Comparison of ENCODE assay signal across 7 mouse cellular contexts in the genomic region with DNA sequence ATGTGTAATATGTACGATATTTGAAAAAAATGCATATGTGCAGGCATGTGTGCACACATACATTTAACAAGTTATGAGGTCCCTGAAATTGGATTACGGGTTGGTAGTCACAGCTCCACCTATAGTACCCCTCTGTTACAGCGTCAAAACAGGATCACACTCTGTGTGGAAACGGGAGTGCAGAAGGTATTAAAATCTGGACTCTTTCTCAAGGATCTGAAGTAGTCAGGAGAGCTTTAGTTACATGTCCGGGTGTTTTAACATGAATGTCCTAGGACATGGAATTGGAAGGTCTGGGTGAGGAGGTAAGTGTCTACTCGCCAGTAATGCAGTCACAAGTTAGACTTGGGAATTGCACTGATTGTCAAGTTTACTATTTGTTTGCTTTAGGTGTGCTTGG. TPM values are rescaled to one million over a fixed set of nuclear protein-coding genes. Genes with fewer than 3 reads are reported as not detected.
DNase-seq lines count a peak whose midpoint lies in the region; ATAC-seq and TF ChIP-seq lines count a peak whose summit lies in the region.

No protein-coding gene starts in this region.

- peaks cover 6 to 30% of the 10 kb centered on the region in 2 experiments; a peak in 3 of 4 replicates for H3K4me1 ChIP-seq in CH12.LX (ENCODE audit: control insufficient read depth in 1 of 2, insufficient read depth in 2 of 2)
- peaks cover 23% of the 10 kb centered on the region for H3K4me1 ChIP-seq in heart, embryonic 10.5 days
- H3K4me1 ChIP-seq in kidney, embryonic 14.5 days (ENCODE audit: control insufficient read depth, insufficient read depth, low read length): peaks cover 16% of the 10 kb centered on the region
- peaks cover 19% of the 10 kb centered on the region for H3K4me1 ChIP-seq in lung, embryonic 16.5 days (replicated peaks; ENCODE audit: control insufficient read depth, insufficient read depth, low read length)

- DNase-seq in A20 (ENCODE audit: low read depth, low spot score): peak; percentile 65
- DNase-seq in CH12.LX (ENCODE audit: extremely low read depth): peak; percentile 12
- peak; percentile 34 for DNase-seq in embryo, embryonic 11.5 days (ENCODE audit: low read depth, low spot score)
- DNase-seq in heart, embryonic 10.5 days (ENCODE audit: low spot score): no peak
- DNase-seq in skeletal muscle tissue, adult 2 months (ENCODE audit: low read depth, low spot score): peak; percentile 74

- no peak overlapping the region for H3K4me3 ChIP-seq in CH12.LX (replicated peaks in 1 of 3; ENCODE audit: low read depth in 2 of 3, low read length in 2 of 3, poor library complexity in 1 of 3)
- peak overlapping the region; percentile 85 for H3K4me3 ChIP-seq in heart, embryonic 10.5 days
- peak overlapping the region; percentile 77 for H3K4me3 ChIP-seq in kidney, embryonic 14.5 days (ENCODE audit: low read length)
- H3K4me3 ChIP-seq in lung, embryonic 16.5 days (ENCODE audit: low read length): peak overlapping the region; percentile 55

- dilution Hi-C loops in CH12.LX (cut with MboI; ENCODE audit: extremely low pct_ligation_motif_present, extremely low pct_unique_long_range_greater_than_20kb, low sequenced_read_pairs): no loop called here

- H3K27me3 ChIP-seq in CH12.LX (replicated peaks): no peaks in the 10 kb centered on the region
- no peaks in the 10 kb centered on the region for H3K27me3 ChIP-seq in heart, embryonic 10.5 days (ENCODE audit: insufficient read depth, poor library complexity, severe bottlenecking)
- H3K27me3 ChIP-seq in kidney, embryonic 14.5 days (ENCODE audit: control insufficient read depth, insufficient read depth, low read length): no peaks in the 10 kb centered on the region
- no peaks in the 10 kb centered on the region for H3K27me3 ChIP-seq in lung, embryonic 16.5 days (ENCODE audit: control insufficient read depth, insufficient read depth, low read depth, low read length)

- peaks cover 0 to 6% of the 10 kb centered on the region in 2 experiments for H3K36me3 ChIP-seq in CH12.LX (replicated peaks in 1 of 2; ENCODE audit: control insufficient read depth in 1 of 2, insufficient read depth in 1 of 2, low read length in 1 of 2)
- no peaks in the 10 kb centered on the region for H3K36me3 ChIP-seq in heart, embryonic 10.5 days
- no peaks in the 10 kb centered on the region for H3K36me3 ChIP-seq in kidney, embryonic 14.5 days (ENCODE audit: control insufficient read depth, insufficient read depth, low read length)
- no peaks in the 10 kb centered on the region for H3K36me3 ChIP-seq in lung, embryonic 16.5 days (ENCODE audit: control insufficient read depth, insufficient read depth, low read length)

- H3K9me3 ChIP-seq in CH12.LX (replicated peaks; ENCODE audit: low read length): peaks cover 5% of the 10 kb centered on the region
- no peaks in the 10 kb centered on the region for H3K9me3 ChIP-seq in heart, embryonic 10.5 days
- no peaks in the 10 kb centered on the region for H3K9me3 ChIP-seq in kidney, embryonic 14.5 days (ENCODE audit: control insufficient read depth, low read length)
- no peaks in the 10 kb centered on the region for H3K9me3 ChIP-seq in lung, embryonic 16.5 days (ENCODE audit: control insufficient read depth, low read length)

- 0 out of 2 replicates have a peak overlapping the region, but pooled peaks have one; percentile 48 for H3K4me2 ChIP-seq in CH12.LX (ENCODE audit: insufficient read depth, low read depth, poor library complexity, severe bottlenecking)
- H3K4me2 ChIP-seq in kidney, embryonic 14.5 days (replicated peaks; ENCODE audit: low read depth, low read length): peak overlapping the region; percentile 65
- H3K4me2 ChIP-seq in lung, embryonic 16.5 days (ENCODE audit: low read depth, low read length): peak overlapping the region; percentile 68

- H3K79me2 ChIP-seq in CH12.LX (replicated peaks; ENCODE audit: control insufficient read depth, extremely low read depth, insufficient read depth, poor library complexity, severe bottlenecking): peaks cover 31% of the 10 kb centered on the region

- H3K9ac ChIP-seq in CH12.LX (ENCODE audit: insufficient read depth, low read depth): no peak overlapping the region
- no peak overlapping the region for H3K9ac ChIP-seq in kidney, embryonic 14.5 days (ENCODE audit: low read depth, low read length)
- H3K9ac ChIP-seq in lung, embryonic 16.5 days (ENCODE audit: low read length): peak overlapping the region; percentile 51

- in situ Hi-C loops in CH12.LX (cut with MboI; ENCODE audit: low pct_ligation_motif_present, low pct_unique_long_range_greater_than_20kb, low sequenced_read_pairs): no loop called here

- WGBS in heart, embryonic 10.5 days: 21% methylated on average over 6 of the region's 6 CpGs
- WGBS in kidney, embryonic 14.5 days: 11% methylated on average over 6 of the region's 6 CpGs
- 6% methylated on average over 6 of the region's 6 CpGs for WGBS in lung, embryonic 16.5 days

- H3K27ac ChIP-seq in CH12.LX (ENCODE audit: insufficient read depth, low read depth): no peak overlapping the region
- peak overlapping the region; percentile 95; the same call in 1 of the 2 replicates for H3K27ac ChIP-seq in heart, embryonic 10.5 days
- H3K27ac ChIP-seq in kidney, embryonic 14.5 days (ENCODE audit: low read depth, low read length): peak overlapping the region; percentile 37; the same call in 1 of the 2 replicates
- H3K27ac ChIP-seq in lung, embryonic 16.5 days (ENCODE audit: low read length): peak overlapping the region; percentile 54

- no peak for TF ChIP-seq POLR2A in CH12.LX (IDR thresholded peaks at IDR 0.05; ENCODE audit: low read depth, low read length)

- peak; percentile 22; the same call in 1 of the 2 replicates for ATAC-seq in kidney, embryonic 14.5 days (ENCODE audit: low FRiP score, low TSS enrichment)
- peak; percentile 40 for ATAC-seq in lung, embryonic 16.5 days (ENCODE audit: low read depth)

- no peak for TF ChIP-seq EP300 in CH12.LX (IDR thresholded peaks at IDR 0.05; ENCODE audit: low read length)

- TF ChIP-seq CTCF in CH12.LX (conservative IDR thresholded peaks at IDR 0.05 in 1 of 2, IDR thresholded peaks at IDR 0.05 in 1 of 2; ENCODE audit: low read depth in 2 of 2, low read length in 2 of 2): peak in 1 of 2 experiments; percentile 19; a peak in 2 of 4 replicates

- no peak for TF ChIP-seq RAD21 in CH12.LX (IDR thresholded peaks at IDR 0.05; ENCODE audit: low read depth, low read length)

TF ChIP-seq in CH12.LX, 34 proteins besides CTCF, POLR2A, EP300 and RAD21:
- TF ChIP-seq ZKSCAN1 (IDR thresholded peaks at IDR 0.05; ENCODE audit: borderline replicate concordance, low read depth, low read length) (no peak), RCOR1 (conservative IDR thresholded peaks at IDR 0.05; ENCODE audit: low read depth, low read length) (no peak), NELFE (IDR thresholded peaks at IDR 0.05; ENCODE audit: low read depth, low read length) (no peak), MAZ (IDR thresholded peaks at IDR 0.05; ENCODE audit: low read depth, low read length) (no peak), MAFK (IDR thresholded peaks at IDR 0.05; ENCODE audit: insufficient replicate concordance, low read length) (no peak), NRF1 (IDR thresholded peaks at IDR 0.05; ENCODE audit: low read depth, low read length) (no peak), SIN3A (IDR thresholded peaks at IDR 0.05; ENCODE audit: low read length) (no peak; the same call in 1 of the 2 replicates), HCFC1 (IDR thresholded peaks at IDR 0.05; ENCODE audit: low read depth, low read length) (no peak), GABPA (IDR thresholded peaks at IDR 0.05; ENCODE audit: insufficient replicate concordance, low read depth, low read length) (no peak), ELF1 (IDR thresholded peaks at IDR 0.05; ENCODE audit: low read depth, low read length) (no peak), JUND (conservative IDR thresholded peaks at IDR 0.05; ENCODE audit: low read depth, low read length) (no peak), SMC3 (IDR thresholded peaks at IDR 0.05; ENCODE audit: low read depth, low read length) (no peak), POLR2AphosphoS2 (IDR thresholded peaks at IDR 0.05; ENCODE audit: low read depth, low read length) (no peak), USF2 (conservative IDR thresholded peaks at IDR 0.05; ENCODE audit: low read depth, low read length) (no peak), JUN (IDR thresholded peaks at IDR 0.05; ENCODE audit: insufficient read depth, low read depth, low read length) (no peak), USF1 (IDR thresholded peaks at IDR 0.05; ENCODE audit: low read depth, low read length) (no peak), CHD1 (IDR thresholded peaks at IDR 0.05; ENCODE audit: low read depth, low read length) (no peak), MEF2A (IDR thresholded peaks at IDR 0.05; ENCODE audit: borderline replicate concordance, low read depth, low read length) (no peak)

RNA-seq across cellular contexts. Expression of gene Mia2, which starts 34.0 kb away (rescaled TPM):
- total RNA-seq in CH12.LX (2012; rRNA removed) (61.2 and 68.1 TPM in 2 replicates), CH12.LX (2014; rRNA removed) (99.2 and 107 TPM in 2 replicates)
- 162 and 176 TPM in 2 replicates for polyA plus RNA-seq in CH12.LX (2012; ENCODE audit: insufficient read length, low read depth)
- 38.0 and 50.8 TPM in 2 replicates for polyA plus RNA-seq in heart, embryonic 10.5 days (2016; fragmentation: Nextera tagmentation; extraction: Ambion mirVana)
- polyA plus RNA-seq in kidney, embryonic 14.5 days (2014; fragmentation: Nextera tagmentation; extraction: Ambion mirVana): 51.1 and 70.6 TPM in 2 replicates
- 55.8 and 56.6 TPM in 2 replicates for polyA plus RNA-seq in lung, embryonic 16.5 days (2015; fragmentation: Nextera tagmentation; extraction: Ambion mirVana)

Comparison
In these comparisons a context has a peak if more than half of its experiments do, and no peak if none do; other contexts are left out.
1. H3K4me3 ChIP-seq: peak in heart, embryonic 10.5 days (single experiment), kidney, embryonic 14.5 days (single experiment) and lung, embryonic 16.5 days (single experiment); none in CH12.LX (0 of 3).
2. Peak in every context shown above with its lines, with median percentiles within 50 percentile points of each other: H3K4me2 ChIP-seq.